Mouse (Mus musculus) hindbrain, embryonic 10.5 days (tissue): ENCODE results near the gene Rln3. TPM values are rescaled to one million over a fixed set of nuclear protein-coding genes. Genes with fewer than 3 reads are reported as not detected.

Source experiments
- DNase-seq: peaks from one replicate; pipeline ENCODE4 v3.0.0-alpha.2; 2017; ENCODE audit warnings: low spot score
- H3K27ac ChIP-seq: fragments of 300-500 bp; sonication (generic); 2 replicates; pipeline ENCODE4 v1.5.1; 2016; ENCODE audit warnings: mild to moderate bottlenecking, moderate library complexity
- H3K27me3 ChIP-seq: fragments of 300-500 bp; sonication (generic); 2 replicates; pipeline ENCODE4 v1.6.1; 2016; ENCODE audit warnings: mild to moderate bottlenecking; ENCODE audit not compliant: poor library complexity, insufficient read depth, severe bottlenecking
- H3K36me3 ChIP-seq: fragments of 300-500 bp; sonication (generic); 2 replicates; pipeline ENCODE4 v1.6.1; 2016; ENCODE audit warnings: mild to moderate bottlenecking, moderate library complexity
- H3K4me1 ChIP-seq: fragments of 300-500 bp; sonication (generic); replicated peaks from 2 replicates; pipeline ENCODE4 v1.6.1; 2016; ENCODE audit warnings: mild to moderate bottlenecking
- H3K4me3 ChIP-seq: fragments of 300-500 bp; sonication (generic); 2 replicates; pipeline ENCODE4 v1.5.1; 2016; ENCODE audit warnings: mild to moderate bottlenecking, moderate library complexity
- H3K9me3 ChIP-seq: fragments of 300-500 bp; sonication (generic); 2 replicates; pipeline ENCODE4 v1.6.1; 2016; ENCODE audit warnings: mild to moderate bottlenecking, moderate library complexity
- WGBS: fragments of 180-500 bp; shearing (Covaris S2); methylation state at CpG from one replicate; pipeline ENCODE4 v1.1.7; 2016; 5-methylcytosine and 5-hydroxymethylcytosine counted together
- polyA plus RNA-seq: library from polyadenylated mRNA; unstranded; fragments of >200 nt; fragmentation: Nextera tagmentation; extraction: Ambion mirVana; gene quantifications from 2 replicates; pipeline ENCODE4 v1.2.1, GENCODE M21; 2016

Rln3 gene
- polyA plus RNA-seq, 1 experiment from 2014 or later, result 0.69 TPM

- Histone ChIP-seq H3K4me3 (no peak overlapping the region), H3K27ac (no peak overlapping the region), H3K27me3 (no peaks in the 10 kb centered on the region), H3K4me1 (peaks cover 75% of the 10 kb centered on the region), H3K9me3 (no peaks in the 10 kb centered on the region), H3K36me3 (peaks cover 26% of the 10 kb centered on the region)
- 94% methylated on average over 2 of the region's 2 CpGs for WGBS
- DNase-seq, result no peak
Measured at GRCm38 (mm10) chr8:84070667-84071066, 25.9 kb upstream of the Rln3 start.

- H3K4me3 ChIP-seq, result no peak overlapping the region
- DNase-seq, result no peak
- peaks cover 21% of the 10 kb centered on the region for H3K36me3 ChIP-seq
- no peak overlapping the region; the same call in 1 of the 2 replicates for H3K27ac ChIP-seq
- 91% methylated on average over 5 of the region's 5 CpGs for WGBS
- no peaks in the 10 kb centered on the region for H3K27me3 ChIP-seq
- H3K4me1 ChIP-seq, result peaks cover 78% of the 10 kb centered on the region
- no peaks in the 10 kb centered on the region for H3K9me3 ChIP-seq
Measured at GRCm38 (mm10) chr8:84070241-84070640, 25.4 kb upstream of the Rln3 start.

GRCm38 (mm10) chr8:84069750-84070149, 24.9 kb upstream of the Rln3 start:
- H3K27ac ChIP-seq, result peak overlapping the region; percentile 35
- no peaks in the 10 kb centered on the region for H3K27me3 ChIP-seq
- H3K36me3 ChIP-seq, result peaks cover 16% of the 10 kb centered on the region
- H3K4me3 ChIP-seq, result no peak overlapping the region
- WGBS, result 76% methylated on average over 2 of the region's 2 CpGs
- DNase-seq, result no peak
- H3K4me1 ChIP-seq, result peaks cover 75% of the 10 kb centered on the region
- H3K9me3 ChIP-seq, result no peaks in the 10 kb centered on the region

- Histone ChIP-seq H3K36me3 (peaks cover 11% of the 10 kb centered on the region), H3K4me3 (no peak overlapping the region), H3K27me3 (no peaks in the 10 kb centered on the region), H3K27ac (no peak overlapping the region), H3K9me3 (no peaks in the 10 kb centered on the region), H3K4me1 (peaks cover 70% of the 10 kb centered on the region)
- WGBS, result 48% methylated on average over 1 of the region's 1 CpGs
- no peak for DNase-seq
Measured at GRCm38 (mm10) chr8:84069169-84069568, 24.4 kb upstream of the Rln3 start.

GRCm38 (mm10) chr8:84068316-84069035, 23.7 kb upstream of the Rln3 start:
- Histone ChIP-seq H3K27ac (no peak overlapping the region), H3K4me1 (peaks cover 63% of the 10 kb centered on the region), H3K36me3 (0 out of 2 replicates have a peak, but pooled peaks cover 4% of the 10 kb centered on the region), H3K27me3 (no peaks in the 10 kb centered on the region), H3K9me3 (no peaks in the 10 kb centered on the region), H3K4me3 (0 out of 2 replicates have a peak overlapping the region, but pooled peaks have one; percentile 85)
- 76% methylated on average over 12 of the region's 12 CpGs for WGBS
- DNase-seq, result no peak

GRCm38 (mm10) chr8:84067911-84068310, 23.1 kb upstream of the Rln3 start:
- 0 out of 2 replicates have a peak, but pooled peaks cover 4% of the 10 kb centered on the region for H3K36me3 ChIP-seq
- DNase-seq, result no peak
- no peaks in the 10 kb centered on the region for H3K27me3 ChIP-seq
- 88% methylated on average over 7 of the region's 7 CpGs for WGBS
- H3K4me3 ChIP-seq, result peak overlapping the region; percentile 85
- no peaks in the 10 kb centered on the region for H3K9me3 ChIP-seq
- H3K4me1 ChIP-seq, result peaks cover 57% of the 10 kb centered on the region
- no peak overlapping the region for H3K27ac ChIP-seq

- H3K4me1 ChIP-seq, result peaks cover 49% of the 10 kb centered on the region
- no peaks in the 10 kb centered on the region for H3K27me3 ChIP-seq
- peak overlapping the region; percentile 92 for H3K27ac ChIP-seq
- H3K9me3 ChIP-seq, result no peaks in the 10 kb centered on the region
- peak overlapping the region; percentile 85 for H3K4me3 ChIP-seq
- H3K36me3 ChIP-seq, result no peaks in the 10 kb centered on the region
- peak; percentile 95 for DNase-seq
- 2% methylated on average over 56 of the region's 58 CpGs for WGBS
Measured at GRCm38 (mm10) chr8:84067047-84067573, 22.3 kb upstream of the Rln3 start.

GRCm38 (mm10) chr8:84066291-84066930, 21.6 kb upstream of the Rln3 start, which contains the start of gene Rfx1:
Rfx1 (plus strand) TSS chr8:84066834.
- Histone ChIP-seq H3K27ac (peak within 1 kb of the TSS; percentile 92), H3K4me3 (peak within 1 kb of the TSS; percentile 85), H3K9me3 (no peaks in the 10 kb centered on the region), H3K36me3 (no peaks in the 10 kb centered on the region), H3K4me1 (peaks cover 42% of the 10 kb centered on the region), H3K27me3 (no peaks in the 10 kb centered on the region)
- under 1% methylated on average over 51 of the region's 51 CpGs for WGBS
- peak; percentile 99 for DNase-seq

- Histone ChIP-seq H3K27ac (peak overlapping the region; percentile 92), H3K36me3 (no peaks in the 10 kb centered on the region), H3K4me3 (peak overlapping the region; percentile 85), H3K4me1 (peaks cover 42% of the 10 kb centered on the region), H3K27me3 (no peaks in the 10 kb centered on the region), H3K9me3 (no peaks in the 10 kb centered on the region)
- WGBS, result 35% methylated on average over 5 of the region's 5 CpGs
- no peak for DNase-seq
Measured at GRCm38 (mm10) chr8:84065457-84066072, 20.8 kb upstream of the Rln3 start.

- WGBS, result 94% methylated on average over 1 of the region's 1 CpGs
- DNase-seq, result no peak
Measured at GRCm38 (mm10) chr8:84065037-84065436, 20.2 kb upstream of the Rln3 start, which contains the start of gene Gm10643. Gm10643 (minus strand) TSS chr8:84065137.

GRCm38 (mm10) chr8:84063861-84064610, 19.2 kb upstream of the Rln3 start:
- no peak for DNase-seq
- Histone ChIP-seq H3K4me1 (peaks cover 27% of the 10 kb centered on the region), H3K4me3 (no peak overlapping the region), H3K27ac (no peak overlapping the region), H3K27me3 (no peaks in the 10 kb centered on the region), H3K36me3 (no peaks in the 10 kb centered on the region), H3K9me3 (no peaks in the 10 kb centered on the region)
- WGBS, result 77% methylated on average over 8 of the region's 8 CpGs

More at GRCm38 (mm10) chr8:84065037-84065436, 20.2 kb upstream of the Rln3 start, which contains the start of gene Gm10643:
- H3K4me1 ChIP-seq, result peaks cover 37% of the 10 kb centered on the region
- H3K9me3 ChIP-seq, result no peaks in the 10 kb centered on the region
- H3K4me3 ChIP-seq, result peak within 1 kb of the TSS; percentile 85
- H3K27ac ChIP-seq, result peak within 1 kb of the TSS; percentile 92
- no peaks in the 10 kb centered on the region for H3K27me3 ChIP-seq
- no peaks in the 10 kb centered on the region for H3K36me3 ChIP-seq

GRCm38 (mm10) chr8:84060245-84060644, 15.4 kb upstream of the Rln3 start:
- H3K27ac ChIP-seq, result no peak overlapping the region
- no peak overlapping the region for H3K4me3 ChIP-seq
- H3K27me3 ChIP-seq, result no peaks in the 10 kb centered on the region
- no peaks in the 10 kb centered on the region for H3K9me3 ChIP-seq
- no peak for DNase-seq
- WGBS, result 84% methylated on average over 2 of the region's 2 CpGs
- H3K36me3 ChIP-seq, result no peaks in the 10 kb centered on the region
- no peaks in the 10 kb centered on the region for H3K4me1 ChIP-seq
